Mouse (Mus musculus) E14TG2a.4 (cell line): ENCODE data around the gene Foxp1.

ENCODE experiments used
- CTCF ChIP-seq: conservative IDR thresholded peaks from 2 replicates; pipeline ENCODE4 v1.5.1; 2014; ENCODE audit warnings: low read length
- NANOG ChIP-seq: IDR thresholded peaks from 2 replicates; pipeline ENCODE4 v1.6.1; 2014; ENCODE audit warnings: borderline replicate concordance, low read length, mixed read lengths

- TF ChIP-seq CTCF: no peak
- no peak for TF ChIP-seq NANOG
These were observed 75.6 kb downstream of the Foxp1 start for GRCm38 (mm10) chr6:99446801-99447415.
